Mouse (Mus musculus) limb, embryonic 14.5 days (tissue): ENCODE data around the gene Camkk1. TPM values are rescaled to one million over a fixed set of nuclear protein-coding genes. Genes with fewer than 3 reads are reported as not detected.

Experiments used
- ATAC-seq: fragments of 200-750 bp; cut with Nextera tagmentation; 2 replicates; pipeline ENCODE4 v1.8.0; 2017; ENCODE audit warnings: low read depth, moderate number of reproducible peaks, moderate TSS enrichment; ENCODE audit not compliant: low FRiP score
- DNase-seq: peaks from one replicate; pipeline ENCODE4 v3.0.0-alpha.2; 2015; ENCODE audit warnings: low spot score
- H3K27ac ChIP-seq: fragments of 300-500 bp; sonication (generic); replicated peaks from 2 replicates; pipeline ENCODE4 v1.5.1; 2014; ENCODE audit warnings: low read depth, mild to moderate bottlenecking, low read length, moderate library complexity, mixed read lengths
- H3K27me3 ChIP-seq: fragments of 300-500 bp; sonication (generic); 2 replicates; pipeline ENCODE4 v1.6.1; 2014; ENCODE audit warnings: low read length, mixed read lengths; ENCODE audit not compliant: control insufficient read depth, insufficient read depth
- H3K36me3 ChIP-seq: fragments of 300-500 bp; sonication (generic); 2 replicates; pipeline ENCODE4 v1.6.1; 2014; ENCODE audit warnings: mild to moderate bottlenecking, low read length, moderate library complexity, mixed read lengths; ENCODE audit not compliant: control insufficient read depth, insufficient read depth
- H3K4me1 ChIP-seq: fragments of 300-500 bp; sonication (generic); 2 replicates; pipeline ENCODE4 v1.6.1; 2014; ENCODE audit warnings: antibody characterized with exemption, low read length, mixed read lengths; ENCODE audit not compliant: control insufficient read depth, insufficient read depth
- H3K4me2 ChIP-seq: fragments of 300-500 bp; sonication (generic); replicated peaks from 2 replicates; pipeline ENCODE4 v1.6.1; 2014; ENCODE audit warnings: low read depth, mild to moderate bottlenecking, low read length, moderate library complexity; ENCODE audit not compliant: severe bottlenecking
- H3K4me3 ChIP-seq: fragments of 300-500 bp; sonication (generic); replicated peaks from 2 replicates; pipeline ENCODE4 v1.5.1; 2014; ENCODE audit warnings: low read length
- H3K9ac ChIP-seq: fragments of 300-500 bp; sonication (generic); 2 replicates; pipeline ENCODE4 v1.6.1; 2014; ENCODE audit warnings: mild to moderate bottlenecking, low read depth, low read length, moderate library complexity; ENCODE audit not compliant: severe bottlenecking
- H3K9me3 ChIP-seq: fragments of 300-500 bp; sonication (generic); 2 replicates; pipeline ENCODE4 v1.6.1; 2016; ENCODE audit warnings: low read length; ENCODE audit not compliant: control insufficient read depth
- POLR2A ChIP-seq: fragments of 200-500 bp; IDR thresholded peaks from 2 replicates; pipeline ENCODE4 v1.8.0; 2012; ENCODE audit warnings: inconsistent platforms, mild to moderate bottlenecking, moderate library complexity, borderline replicate concordance; ENCODE audit not compliant: insufficient read depth, insufficient read length; ENCODE audit errors: extremely low read depth
- WGBS: fragments of 180-500 bp; shearing (Covaris S2); extraction: QIAGEN DNeasy Blood & Tissue Kit; methylation state at CpG from one replicate; pipeline ENCODE4 v1.1.7; 2014; 5-methylcytosine and 5-hydroxymethylcytosine counted together
- polyA plus RNA-seq, 2 experiments: library from polyadenylated mRNA; depleted of rRNA in 1 of 2; stranded (reverse) in 1 of 2; unstranded in 1 of 2; fragments of >200 nt; fragmentation: Nextera tagmentation in 1 of 2; extraction: Ambion mirVana in 1 of 2; gene quantifications; 2 replicates each; pipeline versions ENCODE4 v1.2.1 to v1.2.3; 2012 to 2014

Gene Camkk1
- polyA plus RNA-seq, 2 experiments: 5.8 to 11.4 TPM

DNA sequence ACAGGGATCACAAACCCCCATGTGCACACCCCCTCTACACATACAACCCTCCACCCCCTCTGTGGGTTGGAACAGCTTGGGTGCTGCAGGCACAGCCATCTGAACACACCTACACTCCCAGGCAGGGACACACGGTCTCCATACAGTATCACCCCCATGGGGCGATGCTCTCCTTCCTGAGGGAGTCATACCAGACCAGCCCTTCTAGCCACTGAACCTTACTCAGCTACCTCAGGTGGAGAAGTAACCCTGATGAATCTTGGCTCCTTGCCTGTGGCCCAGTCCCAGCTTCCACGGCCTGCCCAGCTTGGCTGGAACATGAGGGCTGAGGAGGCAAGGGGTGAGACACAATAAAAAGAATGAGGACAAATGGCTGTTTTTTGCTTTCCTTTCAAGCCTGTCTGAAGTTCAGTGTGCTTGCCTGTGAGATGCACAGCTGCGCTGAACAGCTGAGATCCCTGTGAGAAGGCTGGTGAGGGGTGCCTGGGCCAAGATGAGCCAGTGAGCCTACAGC is 3.9 kb upstream of the Camkk1 start:
- H3K36me3 ChIP-seq: no peaks in the 10 kb centered on the region
- WGBS: 71% methylated on average over 4 of the region's 4 CpGs
- no peak for ATAC-seq
- H3K4me3 ChIP-seq: no peak overlapping the region
- peaks cover 10% of the 10 kb centered on the region for H3K4me1 ChIP-seq
- H3K27ac ChIP-seq: no peak overlapping the region
- DNase-seq: no peak
- no peak for TF ChIP-seq POLR2A
- H3K4me2 ChIP-seq: no peak overlapping the region
- no peaks in the 10 kb centered on the region for H3K9me3 ChIP-seq
- H3K9ac ChIP-seq: no peak overlapping the region
- peaks cover 9% of the 10 kb centered on the region for H3K27me3 ChIP-seq

GRCm38 (mm10) chr11:73015391-73016102 is 3.3 kb upstream of the Camkk1 start:
- H3K27ac ChIP-seq: no peak overlapping the region
- 80% methylated on average over 5 of the region's 5 CpGs for WGBS
- H3K9ac ChIP-seq: no peak overlapping the region
- no peaks in the 10 kb centered on the region for H3K36me3 ChIP-seq
- no peak overlapping the region for H3K4me2 ChIP-seq
- H3K4me1 ChIP-seq: peaks cover 11% of the 10 kb centered on the region
- DNase-seq: no peak
- no peak for ATAC-seq
- no peaks in the 10 kb centered on the region for H3K9me3 ChIP-seq
- no peak overlapping the region for H3K4me3 ChIP-seq
- no peak for TF ChIP-seq POLR2A
- H3K27me3 ChIP-seq: peaks cover 15% of the 10 kb centered on the region

- 73% methylated on average over 6 of the region's 6 CpGs for WGBS
- H3K4me1 ChIP-seq: peaks cover 11% of the 10 kb centered on the region
- H3K36me3 ChIP-seq: no peaks in the 10 kb centered on the region
- H3K9ac ChIP-seq: no peak overlapping the region
- DNase-seq: no peak
- no peak for TF ChIP-seq POLR2A
- H3K4me2 ChIP-seq: no peak overlapping the region
- no peak overlapping the region for H3K27ac ChIP-seq
- no peak overlapping the region for H3K4me3 ChIP-seq
- H3K9me3 ChIP-seq: no peaks in the 10 kb centered on the region
- peaks cover 18% of the 10 kb centered on the region for H3K27me3 ChIP-seq
- no peak for ATAC-seq
Measured at GRCm38 (mm10) chr11:73016103-73016420, 2.7 kb upstream of the Camkk1 start.

DNA sequence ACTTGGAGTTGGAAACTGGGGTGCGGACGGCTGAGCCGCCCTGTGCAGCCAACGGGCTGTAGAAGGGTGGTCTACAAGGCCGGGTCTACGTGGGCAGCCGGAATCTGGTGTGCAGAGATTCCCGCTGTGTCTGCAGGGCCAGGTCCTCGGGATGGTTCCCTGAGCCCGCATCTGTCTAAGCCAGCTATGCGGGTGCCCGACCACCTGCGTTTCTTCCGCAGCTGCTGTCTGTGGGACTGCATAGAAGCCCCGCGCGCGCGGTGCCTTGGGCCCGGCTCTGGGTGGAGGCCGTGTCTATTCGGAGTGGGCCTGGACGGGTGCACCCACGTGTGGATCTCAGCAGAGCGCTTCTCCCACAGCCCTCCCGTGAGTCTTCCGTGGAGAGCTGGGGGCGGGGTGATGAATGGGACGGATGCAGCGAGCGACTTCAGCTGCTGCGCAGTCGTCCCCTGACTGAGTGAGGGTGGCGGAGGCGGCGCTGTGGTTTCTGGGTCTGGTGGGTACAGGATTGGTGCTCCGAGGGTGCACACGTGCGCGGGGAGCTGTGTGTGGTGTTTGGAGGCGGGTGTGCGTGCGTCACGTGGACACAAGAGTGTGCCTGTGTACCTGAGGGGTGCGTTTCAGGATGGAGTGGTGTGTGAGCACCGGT is 463 bp downstream of the Camkk1 start:
- Histone ChIP-seq H3K4me1 (peaks cover 13% of the 10 kb centered on the region), H3K27ac (no peak overlapping the region), H3K36me3 (no peaks in the 10 kb centered on the region), H3K4me3 (peak overlapping the region; percentile 68), H3K9me3 (no peaks in the 10 kb centered on the region), H3K9ac (peak overlapping the region; percentile 62), H3K27me3 (peaks cover 18% of the 10 kb centered on the region), H3K4me2 (peak overlapping the region; percentile 96)
- peak; percentile 42 for ATAC-seq
- 2% methylated on average over 34 of the region's 46 CpGs for WGBS
- no peak for TF ChIP-seq POLR2A
- no peak for DNase-seq

GRCm38 (mm10) chr11:73020953-73021800 is 2.4 kb downstream of the Camkk1 start:
- TF ChIP-seq POLR2A: no peak
- Histone ChIP-seq H3K4me2 (no peak overlapping the region), H3K36me3 (no peaks in the 10 kb centered on the region), H3K4me3 (no peak overlapping the region), H3K9me3 (no peaks in the 10 kb centered on the region), H3K4me1 (peaks cover 19% of the 10 kb centered on the region), H3K9ac (no peak overlapping the region), H3K27me3 (peaks cover 18% of the 10 kb centered on the region), H3K27ac (no peak overlapping the region)
- DNase-seq: no peak
- ATAC-seq: no peak
- 53% methylated on average over 7 of the region's 7 CpGs for WGBS
